Mouse (Mus musculus) forelimb bud, embryonic 11.5 days (tissue): ENCODE data around the gene Gcgr.

Experiments
- DNase-seq: peaks from one replicate; pipeline ENCODE4 v3.0.0-alpha.2; 2012; ENCODE audit warnings: low read depth, low spot score

Gcgr gene

GRCm38 (mm10) chr11:120588531-120588930, 58.0 kb downstream of the Gcgr start:
- no peak for DNase-seq
